Mouse (Mus musculus): ENCODE data around the gene Fam20b. TPM values are rescaled to one million over a fixed set of nuclear protein-coding genes. Genes with fewer than 3 reads are reported as not detected.

Fam20b gene
- total RNA-seq, 2 experiments from 2014 or later = 57.3 to 58.4 TPM

- no peak for DNase-seq
- intact Hi-C loops (cut with DNase I) = no loop called here
These were observed 76.1 kb downstream of the Fam20b start for GRCm38 (mm10) chr1:156642813-156643212.

- no peak for DNase-seq
- intact Hi-C loops (cut with DNase I) = no loop called here
These were observed 77.1 kb downstream of the Fam20b start for GRCm38 (mm10) chr1:156641808-156642207.

GRCm38 (mm10) chr1:156640577-156640976, 78.3 kb downstream of the Fam20b start:
- DNase-seq = no peak
- intact Hi-C loops (cut with DNase I) = no loop called here

- intact Hi-C loops (cut with DNase I) = no loop called here
- no peak for DNase-seq
These were observed 79.4 kb downstream of the Fam20b start for GRCm38 (mm10) chr1:156639455-156639854.

GRCm38 (mm10) chr1:156635148-156635547, 83.7 kb downstream of the Fam20b start:
- no peak for DNase-seq
- intact Hi-C loops (cut with DNase I) = no loop called here

GRCm38 (mm10) chr1:156633095-156633494, 85.8 kb downstream of the Fam20b start:
- DNase-seq = peak; percentile 20
- intact Hi-C loops (cut with DNase I) = loop anchor here (5.0 kb wide), 1 partner anchor 76 kb away; the partner anchor contains the start of gene Abl2

GRCm38 (mm10) chr1:156630965-156631364, 87.9 kb downstream of the Fam20b start:
- intact Hi-C loops (cut with DNase I) = loop anchor here (5.0 kb wide), 1 partner anchor 74 kb away; the partner anchor contains the start of gene Abl2
- no peak for DNase-seq

GRCm38 (mm10) chr1:156629984-156630383, 88.9 kb downstream of the Fam20b start:
- DNase-seq = no peak
- intact Hi-C loops (cut with DNase I) = loop anchor here (5.0 kb wide), 1 partner anchor 73 kb away; the partner anchor contains the start of gene Abl2

Other genes with a start within 250 kb of the Fam20b start
- gene Soat1, start 244.8 kb downstream of the Fam20b start, total RNA-seq (2021) = 10 to 100 TPM; 27.5 to 30.2 TPM
- gene Gm10031, start 195.1 kb downstream of the Fam20b start, total RNA-seq (2021) = 10 to 100 TPM; 50.2 to 54.7 TPM
- 10 to 100 TPM; 58.2 to 60.2 TPM for gene Abl2, start 160.3 kb downstream of the Fam20b start, total RNA-seq (2021)
- 1 to 10 TPM; 3.4 to 4.4 TPM for gene Tor3a, start 44.7 kb downstream of the Fam20b start, total RNA-seq (2021)
- under 1 TPM in 1 of 2 experiments, not detected in 1; 0.34 TPM for gene Angptl1, start 119.5 kb upstream of the Fam20b start, total RNA-seq (2021)
- 10 to 100 TPM; 82.8 to 98.0 TPM for gene Ralgps2, start 220.5 kb upstream of the Fam20b start, total RNA-seq (2021)

Data from left cerebral cortex, postnatal 4 days (tissue).